Mouse (Mus musculus): ENCODE measurements around the gene Lonp2. TPM values are rescaled to one million over a fixed set of nuclear protein-coding genes. Genes with fewer than 3 reads are reported as not detected.

Gene Lonp2
- total RNA-seq, 2 experiments from 2014 or later = 68.3 to 70.9 TPM

DNA sequence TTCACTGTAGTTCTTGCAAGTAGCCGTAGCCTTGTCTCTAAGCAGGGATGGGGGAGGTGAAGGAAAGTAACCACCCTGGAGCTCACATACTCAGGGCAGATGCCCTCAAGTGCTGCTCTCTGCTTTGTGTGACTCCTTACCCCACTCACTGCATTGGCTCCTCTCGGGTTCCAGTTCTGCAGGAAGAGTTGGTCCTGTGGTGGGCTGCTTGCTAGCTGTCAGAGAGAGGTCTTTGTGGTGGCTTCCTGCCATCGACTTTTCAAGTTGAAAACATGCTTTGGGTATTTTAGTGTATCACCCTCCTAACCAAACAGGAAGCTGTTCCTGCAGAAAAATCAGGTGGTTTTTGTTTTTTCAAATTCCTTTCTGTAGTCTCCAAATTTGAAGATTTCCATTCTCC is 62.8 kb downstream of the Lonp2 start:
- intact Hi-C loops (cut with DNase I) = no loop called here
- Histone ChIP-seq H3K27ac (no peak overlapping the region), H3K4me3 (no peak overlapping the region)
- no peak for TF ChIP-seq CTCF (IDR thresholded peaks at IDR 0.05)
- DNase-seq (ENCODE audit: extremely low spot score in 1 of 2, low spot score in 2 of 2) = no peak

GRCm38 (mm10) chr8:86692107-86692506 is 68.3 kb downstream of the Lonp2 start:
- no peak overlapping the region for H3K4me3 ChIP-seq
- DNase-seq (ENCODE audit: extremely low spot score in 1 of 2, low spot score in 2 of 2) = no peak
- no peak for TF ChIP-seq CTCF (IDR thresholded peaks at IDR 0.05)
- no peak overlapping the region for H3K27ac ChIP-seq
- intact Hi-C loops (cut with DNase I) = no loop called here

GRCm38 (mm10) chr8:86694011-86694410 is 70.2 kb downstream of the Lonp2 start:
- intact Hi-C loops (cut with DNase I) = no loop called here
- no peak for TF ChIP-seq CTCF (IDR thresholded peaks at IDR 0.05)

DNA sequence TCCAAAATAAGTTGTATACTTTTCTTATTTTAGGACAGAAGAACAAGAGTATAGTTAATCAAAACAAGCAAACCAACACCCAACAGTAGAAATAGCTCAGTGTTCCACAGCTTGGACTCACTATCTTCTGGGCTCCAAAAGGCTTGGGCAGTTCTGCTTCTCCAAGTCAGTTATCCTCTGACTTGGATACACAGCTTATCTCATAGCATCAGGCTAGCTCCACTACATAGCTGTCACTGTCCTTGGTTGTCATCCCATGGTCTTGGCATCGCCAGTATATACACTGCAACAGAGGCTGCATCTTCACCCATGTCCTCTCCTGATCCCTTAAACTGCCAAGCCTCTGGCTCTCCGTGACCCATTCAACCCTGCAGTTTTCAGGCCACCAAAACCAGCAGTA is 71.9 kb downstream of the Lonp2 start:
- intact Hi-C loops (cut with DNase I) = no loop called here
- no peak overlapping the region for H3K4me3 ChIP-seq
- DNase-seq (ENCODE audit: extremely low spot score in 1 of 2, low spot score in 2 of 2) = no peak
- no peak overlapping the region for H3K27ac ChIP-seq
- no peak for TF ChIP-seq CTCF (IDR thresholded peaks at IDR 0.05)

More at GRCm38 (mm10) chr8:86694011-86694410, 70.2 kb downstream of the Lonp2 start:
- no peak for DNase-seq (ENCODE audit: extremely low spot score in 1 of 2, low spot score in 2 of 2)
- Histone ChIP-seq H3K4me3 (no peak overlapping the region), H3K27ac (no peak overlapping the region)

DNA sequence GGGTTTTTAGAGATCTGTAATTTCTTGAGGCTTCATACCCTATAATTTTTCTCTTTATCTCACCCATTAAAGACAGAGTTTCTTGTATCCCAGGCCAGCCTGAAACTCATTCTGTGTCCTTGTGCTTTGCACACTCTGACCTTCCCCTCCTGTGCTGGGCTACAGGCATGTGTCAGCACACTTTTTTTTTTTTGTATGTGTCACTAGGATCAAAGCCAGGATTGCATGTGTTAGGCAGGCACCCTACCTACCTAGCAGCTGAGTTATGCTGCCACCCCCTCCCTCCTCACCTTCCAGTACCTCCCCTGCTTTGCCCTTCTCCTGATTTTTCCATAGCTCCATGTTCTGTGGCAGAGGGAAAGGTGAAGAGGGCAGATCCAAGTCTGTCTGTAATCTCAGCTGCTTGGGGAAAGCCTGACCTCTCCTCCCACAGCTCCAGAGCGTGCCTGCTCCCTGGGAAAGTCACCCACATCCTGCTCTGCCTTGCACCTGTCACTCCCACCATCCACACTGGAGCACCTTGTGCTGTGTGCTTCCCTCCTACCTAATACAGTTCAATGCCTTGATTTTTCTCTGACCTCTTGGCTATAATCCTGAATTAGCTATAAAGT is 75.1 kb downstream of the Lonp2 start:
- intact Hi-C loops (cut with DNase I) = no loop called here
- no peak for TF ChIP-seq CTCF (IDR thresholded peaks at IDR 0.05)
- DNase-seq (ENCODE audit: extremely low spot score in 1 of 2, low spot score in 2 of 2) = no peak
- Histone ChIP-seq H3K4me3 (no peak overlapping the region), H3K27ac (no peak overlapping the region)

DNA sequence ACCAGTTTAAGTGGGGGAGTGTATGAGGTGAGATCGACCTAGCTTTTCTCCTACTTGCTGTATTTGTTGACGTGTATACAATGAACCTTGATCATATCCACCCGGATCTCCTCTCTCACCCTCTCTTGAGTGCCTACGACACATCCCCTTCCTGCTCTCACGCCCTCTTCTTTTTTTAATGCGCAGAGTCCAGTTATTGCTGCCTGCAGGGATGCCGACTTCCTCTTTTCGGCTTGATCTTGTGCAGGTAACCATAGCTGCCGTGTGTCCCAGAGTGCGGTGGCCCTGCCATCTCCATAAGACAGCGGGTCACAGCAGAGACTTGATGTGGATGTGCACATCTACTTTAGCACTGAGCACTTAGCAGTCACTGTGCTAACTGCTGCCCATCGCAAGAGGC is 75.6 kb downstream of the Lonp2 start:
- intact Hi-C loops (cut with DNase I) = no loop called here
- Histone ChIP-seq H3K4me3 (no peak overlapping the region), H3K27ac (no peak overlapping the region)
- TF ChIP-seq CTCF (IDR thresholded peaks at IDR 0.05) = no peak
- no peak for DNase-seq (ENCODE audit: extremely low spot score in 1 of 2, low spot score in 2 of 2)

GRCm38 (mm10) chr8:86702453-86702852 is 78.6 kb downstream of the Lonp2 start:
- Histone ChIP-seq H3K4me3 (no peak overlapping the region), H3K27ac (peak overlapping the region; percentile 10; the same call in 1 of the 2 replicates)
- TF ChIP-seq CTCF (IDR thresholded peaks at IDR 0.05) = no peak
- no peak for DNase-seq (ENCODE audit: extremely low spot score in 1 of 2, low spot score in 2 of 2)
- intact Hi-C loops (cut with DNase I) = loop anchor here (10.0 kb wide), 1 partner anchor 48 kb away; no protein-coding TSS in a partner anchor

GRCm38 (mm10) chr8:86705317-86705716 is 81.5 kb downstream of the Lonp2 start:
- no peak overlapping the region for H3K4me3 ChIP-seq
- H3K27ac ChIP-seq = peak overlapping the region; percentile 72
- no peak for DNase-seq (ENCODE audit: extremely low spot score in 1 of 2, low spot score in 2 of 2)
- TF ChIP-seq CTCF (IDR thresholded peaks at IDR 0.05) = no peak
- intact Hi-C loops (cut with DNase I) = loop anchor here (10.0 kb wide), 1 partner anchor 51 kb away; no protein-coding TSS in a partner anchor

DNA sequence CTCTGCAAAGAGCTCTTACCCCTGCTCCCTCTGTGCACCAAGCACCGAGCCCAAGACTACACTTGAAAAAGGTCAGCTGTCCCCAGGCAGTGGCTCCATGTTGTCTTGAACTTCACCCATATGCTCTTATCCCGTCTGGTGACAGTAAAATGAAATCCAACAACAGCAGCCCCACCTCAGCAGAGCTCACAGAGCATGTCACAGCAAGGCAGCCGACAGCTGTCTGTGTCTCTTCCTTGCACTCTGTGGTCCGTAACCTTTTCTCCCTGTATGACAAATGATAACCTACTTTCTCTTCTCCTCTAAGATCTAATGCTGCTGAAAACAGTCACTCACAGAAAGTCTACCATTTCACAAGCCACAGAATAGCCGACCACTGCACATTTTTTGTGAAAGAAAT is 82.9 kb downstream of the Lonp2 start:
- H3K4me3 ChIP-seq = no peak overlapping the region
- DNase-seq (ENCODE audit: extremely low spot score in 1 of 2, low spot score in 2 of 2) = no peak
- peak overlapping the region; percentile 72 for H3K27ac ChIP-seq
- intact Hi-C loops (cut with DNase I) = loop anchor here (10.0 kb wide), 1 partner anchor 52 kb away; no protein-coding TSS in a partner anchor
- TF ChIP-seq CTCF (IDR thresholded peaks at IDR 0.05) = no peak

- no peak for TF ChIP-seq CTCF (IDR thresholded peaks at IDR 0.05)
- Histone ChIP-seq H3K4me3 (no peak overlapping the region), H3K27ac (peak overlapping the region; percentile 45)
- intact Hi-C loops (cut with DNase I) = loop anchor here (10.0 kb wide), 1 partner anchor 53 kb away; no protein-coding TSS in a partner anchor
- no peak for DNase-seq (ENCODE audit: extremely low spot score in 1 of 2, low spot score in 2 of 2)
Observed at GRCm38 (mm10) chr8:86707873-86708272, 84.0 kb downstream of the Lonp2 start.

GRCm38 (mm10) chr8:86712594-86712993 is 88.8 kb downstream of the Lonp2 start:
- Histone ChIP-seq H3K4me3 (no peak overlapping the region), H3K27ac (peak overlapping the region; percentile 83)
- intact Hi-C loops (cut with DNase I) = no loop called here
- no peak for TF ChIP-seq CTCF (IDR thresholded peaks at IDR 0.05)
- no peak for DNase-seq (ENCODE audit: extremely low spot score in 1 of 2, low spot score in 2 of 2)

- Histone ChIP-seq H3K27ac (peak overlapping the region; percentile 87), H3K4me3 (no peak overlapping the region)
- TF ChIP-seq CTCF (IDR thresholded peaks at IDR 0.05) = no peak
- intact Hi-C loops (cut with DNase I) = no loop called here
- DNase-seq (ENCODE audit: extremely low spot score in 1 of 2, low spot score in 2 of 2) = peak; percentile 53 to 63
Observed at GRCm38 (mm10) chr8:86713407-86714188, 89.8 kb downstream of the Lonp2 start.
